Comparison of ENCODE assay signal across 8 mouse cellular contexts in the genomic region with DNA sequence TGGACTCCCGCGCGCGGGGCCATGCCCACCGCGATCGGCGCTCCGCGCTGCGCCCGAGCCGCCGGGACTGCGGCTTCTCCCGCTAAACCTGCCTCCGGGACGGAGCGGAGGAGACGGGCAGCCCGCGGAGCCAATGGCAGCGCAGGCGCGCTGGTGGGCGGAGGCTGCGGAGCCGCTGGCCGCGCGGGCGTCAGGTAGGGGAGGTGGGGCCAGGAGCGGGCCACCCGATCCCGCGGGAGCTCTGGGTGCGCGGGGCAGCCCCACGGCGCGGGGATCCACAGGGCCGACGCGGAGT. TPM values are rescaled to one million over a fixed set of nuclear protein-coding genes. Genes with fewer than 3 reads are reported as not detected.
A peak's percentile ranks its signal among the peaks of the same experiment; 100 is the strongest.
DNase-seq lines count a peak whose midpoint lies in the region; ATAC-seq and TF ChIP-seq lines count a peak whose summit lies in the region.

A gene (minus strand): TSS at position 106 of the 295 bp plus-strand sequence.

- peak; percentile 85 for DNase-seq in forebrain, embryonic 14.5 days (ENCODE audit: low spot score)
- DNase-seq in heart, postnatal 0 days (ENCODE audit: low spot score) = peak; percentile 62
- peak; percentile 90 to 97 for DNase-seq in kidney, postnatal 25 days
- peak; percentile 3 to 14 (median 12) for DNase-seq in liver, embryonic 14.5 days (ENCODE audit: low read depth in 3 of 3, low spot score in 3 of 3)
- DNase-seq in thymus, postnatal 0 days (ENCODE audit: low spot score) = peak; percentile 35

- peak within 1 kb of the TSS; percentile 33; the same call in 1 of the 2 replicates for H3K27ac ChIP-seq in forebrain, embryonic 14.5 days (ENCODE audit: low read depth, low read length)
- peak within 1 kb of the TSS; percentile 3 for H3K27ac ChIP-seq in heart, postnatal 0 days (ENCODE audit: low read depth)
- no peak within 1 kb of the TSS for H3K27ac ChIP-seq in liver, embryonic 14.5 days
- H3K27ac ChIP-seq in neural tube, embryonic 15.5 days (replicated peaks) = peak within 1 kb of the TSS; percentile 19; the same call in 1 of the 2 replicates

- no peak for TF ChIP-seq EP300 in heart, postnatal 0 days (IDR thresholded peaks at IDR 0.05; ENCODE audit: low read depth)
- no peak for TF ChIP-seq EP300 in liver, embryonic 14.5 days (IDR thresholded peaks at IDR 0.05; ENCODE audit: low read depth)

- no peaks in the 10 kb centered on the region for H3K36me3 ChIP-seq in E14TG2a.4 (ENCODE audit: insufficient read depth, low read length)
- no peaks in the 10 kb centered on the region for H3K36me3 ChIP-seq in forebrain, embryonic 14.5 days (ENCODE audit: control insufficient read depth, insufficient read depth, low read length)
- H3K36me3 ChIP-seq in heart, postnatal 0 days (replicated peaks; ENCODE audit: control insufficient read depth, insufficient read depth, low read length) = no peaks in the 10 kb centered on the region
- H3K36me3 ChIP-seq in liver, embryonic 14.5 days (replicated peaks; ENCODE audit: control insufficient read depth, insufficient read depth, low read depth) = no peaks in the 10 kb centered on the region
- no peaks in the 10 kb centered on the region for H3K36me3 ChIP-seq in neural tube, embryonic 15.5 days

- peak within 1 kb of the TSS; percentile 65 for H3K9ac ChIP-seq in forebrain, embryonic 14.5 days (ENCODE audit: low read length)
- peak within 1 kb of the TSS; percentile 63 for H3K9ac ChIP-seq in heart, postnatal 0 days (replicated peaks; ENCODE audit: low read depth, low read length)
- H3K9ac ChIP-seq in liver, embryonic 14.5 days (replicated peaks) = no peak within 1 kb of the TSS
- peak within 1 kb of the TSS; percentile 61 for H3K9ac ChIP-seq in neural tube, embryonic 15.5 days (replicated peaks)

- WGBS in forebrain, embryonic 14.5 days = under 1% methylated on average over 40 of the region's 44 CpGs
- WGBS in heart, postnatal 0 days = under 1% methylated on average over 34 of the region's 44 CpGs
- under 1% methylated on average over 42 of the region's 44 CpGs for WGBS in liver, embryonic 14.5 days (ENCODE audit: insufficient replicate concordance)
- WGBS in neural tube, embryonic 15.5 days = under 1% methylated on average over 44 of the region's 44 CpGs

- no peaks in the 10 kb centered on the region for H3K9me3 ChIP-seq in E14TG2a.4 (ENCODE audit: low read length)
- H3K9me3 ChIP-seq in forebrain, embryonic 14.5 days (replicated peaks; ENCODE audit: control insufficient read depth, low read length) = no peaks in the 10 kb centered on the region
- H3K9me3 ChIP-seq in heart, postnatal 0 days (replicated peaks; ENCODE audit: control insufficient read depth, low read length) = no peaks in the 10 kb centered on the region
- no peaks in the 10 kb centered on the region for H3K9me3 ChIP-seq in liver, embryonic 14.5 days (ENCODE audit: control insufficient read depth, low read length)
- H3K9me3 ChIP-seq in neural tube, embryonic 15.5 days (replicated peaks) = no peaks in the 10 kb centered on the region

- H3K4me2 ChIP-seq in forebrain, embryonic 14.5 days (ENCODE audit: low read length) = peak within 1 kb of the TSS; percentile 97
- H3K4me2 ChIP-seq in heart, postnatal 0 days (ENCODE audit: low read depth, low read length) = peak within 1 kb of the TSS; percentile 97
- peak within 1 kb of the TSS; percentile 66 for H3K4me2 ChIP-seq in liver, embryonic 14.5 days (ENCODE audit: low read depth)
- peak within 1 kb of the TSS; percentile 98 for H3K4me2 ChIP-seq in neural tube, embryonic 15.5 days

- H3K4me3 ChIP-seq in E14TG2a.4 (replicated peaks; ENCODE audit: low read length) = peak within 1 kb of the TSS; percentile 90
- peak within 1 kb of the TSS; percentile 66 for H3K4me3 ChIP-seq in forebrain, embryonic 14.5 days (ENCODE audit: low read depth, low read length)
- peak within 1 kb of the TSS; percentile 60 for H3K4me3 ChIP-seq in heart, postnatal 0 days (ENCODE audit: low read depth, low read length)
- H3K4me3 ChIP-seq in liver, embryonic 14.5 days (ENCODE audit: insufficient read depth in 1 of 2, low read depth in 2 of 2, low read length in 2 of 2) = peak within 1 kb of the TSS; percentile 44 to 51
- H3K4me3 ChIP-seq in neural tube, embryonic 15.5 days (replicated peaks) = peak within 1 kb of the TSS; percentile 69

- peak; percentile 84 for ATAC-seq in cerebellum, adult (ENCODE audit: insufficient number of reproducible peaks, low FRiP score, low TSS enrichment)
- ATAC-seq in forebrain, embryonic 14.5 days = peak; percentile 99
- ATAC-seq in heart, postnatal 0 days (ENCODE audit: insufficient read depth, low read depth) = peak; percentile 91
- ATAC-seq in liver, embryonic 14.5 days (ENCODE audit: insufficient read depth) = peak; percentile 74
- ATAC-seq in neural tube, embryonic 15.5 days (ENCODE audit: low FRiP score) = peak; percentile 96

- peaks cover 30% of the 10 kb centered on the region for H3K4me1 ChIP-seq in E14TG2a.4 (replicated peaks; ENCODE audit: low read depth, low read length)
- peaks cover 4% of the 10 kb centered on the region for H3K4me1 ChIP-seq in forebrain, embryonic 14.5 days (ENCODE audit: control insufficient read depth, insufficient read depth, low read length)
- peaks cover 7% of the 10 kb centered on the region for H3K4me1 ChIP-seq in heart, postnatal 0 days (ENCODE audit: control insufficient read depth, insufficient read depth)
- H3K4me1 ChIP-seq in liver, embryonic 14.5 days (replicated peaks; ENCODE audit: control insufficient read depth in 2 of 2, insufficient read depth in 2 of 2, low read length in 1 of 2) = no peaks in the 10 kb centered on the region
- H3K4me1 ChIP-seq in neural tube, embryonic 15.5 days = peaks cover 25% of the 10 kb centered on the region

- H3K27me3 ChIP-seq in E14TG2a.4 (ENCODE audit: insufficient read depth, low read length) = peaks cover 65% of the 10 kb centered on the region
- H3K27me3 ChIP-seq in forebrain, embryonic 14.5 days (replicated peaks; ENCODE audit: control insufficient read depth, insufficient read depth, low read length) = peaks cover 20% of the 10 kb centered on the region
- peaks cover 48% of the 10 kb centered on the region for H3K27me3 ChIP-seq in heart, postnatal 0 days (ENCODE audit: control insufficient read depth, insufficient read depth, low read length)
- peaks cover 41% of the 10 kb centered on the region for H3K27me3 ChIP-seq in liver, embryonic 14.5 days (ENCODE audit: control insufficient read depth, insufficient read depth, low read length)
- H3K27me3 ChIP-seq in neural tube, embryonic 15.5 days (replicated peaks) = peaks cover 43% of the 10 kb centered on the region

- no peak for TF ChIP-seq CTCF in E14TG2a.4 (conservative IDR thresholded peaks at IDR 0.05; ENCODE audit: low read length)
- TF ChIP-seq CTCF in heart, postnatal 0 days (IDR thresholded peaks at IDR 0.05; ENCODE audit: low read depth) = no peak
- TF ChIP-seq CTCF in liver, embryonic 14.5 days (IDR thresholded peaks at IDR 0.05; ENCODE audit: low read depth) = no peak

RNA-seq across cellular contexts. Expression of the gene that starts here (rescaled TPM):
- polyA plus RNA-seq in forebrain, embryonic 14.5 days (2014; fragmentation: Nextera tagmentation; extraction: Ambion mirVana) = 11.7 and 16.3 TPM in 2 replicates
- total RNA-seq in heart, postnatal 0 days (2014; rRNA removed; ENCODE audit: low replicate concordance) = 35.5 and 51.1 TPM in 2 replicates
- polyA plus RNA-seq in heart, postnatal 0 days (2015; fragmentation: Nextera tagmentation; extraction: Ambion mirVana) = 23.3 and 26.7 TPM in 2 replicates
- polyA plus RNA-seq in liver, embryonic 14.5 days (2012; rRNA removed) = 0.56 and 0.71 TPM in 2 replicates
- polyA plus RNA-seq in liver, embryonic 14.5 days (2014; fragmentation: Nextera tagmentation; extraction: Ambion mirVana) = 1.5 and 1.6 TPM in 2 replicates
- polyA plus RNA-seq in neural tube, embryonic 15.5 days (2015; fragmentation: Nextera tagmentation; extraction: Ambion mirVana) = 24.7 and 31.8 TPM in 2 replicates
- polyA plus RNA-seq in thymus, postnatal 0 days (2015; fragmentation: Nextera tagmentation; extraction: Ambion mirVana) = 15.9 and 25.4 TPM in 2 replicates

Comparison
In these comparisons a context has a peak if more than half of its experiments do, and no peak if none do; other contexts are left out.
1. DNase-seq: peak in every context shown above with its lines; median percentile 94 in kidney, postnatal 25 days; 85 in forebrain, embryonic 14.5 days; 62 in heart, postnatal 0 days; 35 in thymus, postnatal 0 days; 12 in liver, embryonic 14.5 days.